Mouse (Mus musculus) CD4-positive, CD25-positive, alpha-beta regulatory T cell, adult 4 months (primary cell): ENCODE results near the gene Dhx29. TPM values are rescaled to one million over a fixed set of nuclear protein-coding genes. Genes with fewer than 3 reads are reported as not detected.

ENCODE experiments used
- ATAC-seq: one replicate; pipeline ENCODE4 v1.8.0; 2017
- polyA plus RNA-seq, 2 experiments: library from polyadenylated mRNA; unstranded; fragments of 100-300 nt; shearing (Covaris generic); gene quantifications; one replicate each; pipeline ENCODE4 v1.2.1; 2017

The Dhx29 gene
- polyA plus RNA-seq, 2 experiments from 2014 or later = 10.7 to 14.2 TPM

DNA sequence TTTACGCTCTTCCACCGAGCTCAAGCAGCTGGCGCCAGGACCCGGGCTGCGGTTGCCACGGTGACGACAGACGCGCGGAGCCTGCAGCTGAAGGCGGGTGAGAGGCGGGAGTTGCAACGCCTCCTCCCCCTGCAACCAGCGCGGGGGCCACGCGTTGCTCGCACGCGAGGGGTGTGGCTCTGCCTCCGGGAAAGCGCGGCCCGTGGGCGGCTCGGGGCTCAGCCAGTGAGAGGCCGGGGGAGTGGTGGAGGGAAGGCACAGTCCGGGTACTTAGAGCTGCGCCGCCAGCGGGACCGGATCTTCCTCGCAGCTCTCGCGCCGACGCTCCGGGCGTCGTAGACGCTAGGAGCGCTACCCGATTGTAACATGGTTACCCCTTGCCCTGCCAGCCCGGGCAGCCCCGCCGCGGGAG lies 60.3 kb downstream of the Dhx29 start, which contains the start of gene Ccno:
TSS of gene Ccno (plus strand) at position 271 of the 412 bp plus-strand sequence.
- peak; percentile 94 for ATAC-seq

DNA sequence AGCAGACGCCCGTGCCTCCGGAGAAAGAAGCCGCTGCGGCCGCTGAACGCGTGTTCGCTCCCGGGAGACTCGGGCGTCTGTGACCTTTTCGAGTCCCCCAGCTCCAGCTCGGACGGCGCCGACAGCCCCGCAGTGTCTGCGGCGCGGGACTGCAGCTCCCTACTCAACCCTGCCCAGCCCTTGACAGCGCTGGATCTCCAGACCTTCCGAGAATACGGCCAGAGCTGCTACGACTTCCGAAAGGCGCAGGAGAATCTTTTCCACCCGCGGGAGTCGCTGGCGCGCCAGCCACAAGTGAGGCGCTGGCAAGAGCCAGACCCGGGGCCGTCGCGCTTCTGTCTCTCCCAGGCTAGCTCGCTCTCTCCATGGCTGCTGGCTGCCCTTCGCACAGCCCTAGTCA lies 60.7 kb downstream of the Dhx29 start:
- peak; percentile 8 for ATAC-seq

DNA sequence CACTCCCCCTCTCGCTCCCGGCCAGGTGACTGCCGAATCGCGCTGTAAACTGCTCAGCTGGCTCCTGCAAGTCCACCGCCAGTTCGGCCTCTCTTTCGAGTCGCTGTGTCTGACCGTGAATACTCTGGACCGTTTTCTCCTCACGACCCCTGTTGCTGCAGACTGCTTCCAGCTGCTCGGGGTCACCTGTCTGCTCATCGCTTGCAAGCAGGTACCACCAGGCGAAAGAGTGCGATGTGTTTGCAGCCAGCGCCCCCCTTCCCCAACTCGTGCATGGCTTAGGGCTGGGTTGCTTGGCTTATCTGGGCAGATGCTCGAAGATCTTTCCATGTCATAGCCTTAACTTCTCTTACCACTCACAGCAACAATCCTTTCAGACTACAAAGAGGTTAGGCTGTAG lies 61.6 kb downstream of the Dhx29 start:
- ATAC-seq = no peak

DNA sequence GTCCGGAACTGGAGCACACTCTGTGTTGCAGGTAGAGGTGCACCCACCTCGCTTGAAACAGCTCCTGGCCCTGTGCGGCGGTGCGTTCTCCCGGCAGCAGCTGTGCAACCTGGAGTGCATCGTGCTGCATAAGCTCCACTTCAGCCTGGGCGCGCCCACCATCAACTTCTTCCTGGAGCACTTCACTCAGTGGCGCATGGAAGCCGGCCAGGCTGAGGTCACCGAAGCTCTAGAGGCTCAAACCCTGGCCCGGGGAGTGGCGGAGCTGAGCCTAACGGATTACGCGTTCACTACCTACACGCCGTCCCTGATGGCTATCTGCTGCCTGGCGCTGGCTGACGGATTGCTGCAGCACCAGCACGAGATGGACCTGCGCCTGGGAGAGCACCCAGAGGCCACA lies 62.3 kb downstream of the Dhx29 start:
- ATAC-seq = no peak

DNA sequence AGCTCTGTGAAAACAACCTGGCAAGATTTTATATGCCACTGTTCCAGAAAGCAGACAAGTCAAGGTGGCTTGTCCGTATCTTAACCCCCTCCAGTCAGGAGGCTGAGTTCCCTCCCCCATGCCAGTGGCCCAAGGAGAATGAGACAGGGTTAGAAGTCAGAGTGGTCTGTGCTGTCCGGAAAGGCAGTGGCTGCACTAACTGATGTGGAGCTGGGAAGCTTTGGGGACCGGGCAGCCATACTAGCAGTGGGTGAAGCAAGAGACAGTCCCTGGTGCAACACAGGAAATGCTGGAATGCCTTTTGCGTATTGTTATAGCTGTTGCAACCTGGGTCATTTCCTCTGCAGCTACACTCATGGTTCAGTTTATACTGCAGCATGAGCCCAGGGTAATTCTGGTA lies 63.1 kb downstream of the Dhx29 start:
- no peak for ATAC-seq

DNA sequence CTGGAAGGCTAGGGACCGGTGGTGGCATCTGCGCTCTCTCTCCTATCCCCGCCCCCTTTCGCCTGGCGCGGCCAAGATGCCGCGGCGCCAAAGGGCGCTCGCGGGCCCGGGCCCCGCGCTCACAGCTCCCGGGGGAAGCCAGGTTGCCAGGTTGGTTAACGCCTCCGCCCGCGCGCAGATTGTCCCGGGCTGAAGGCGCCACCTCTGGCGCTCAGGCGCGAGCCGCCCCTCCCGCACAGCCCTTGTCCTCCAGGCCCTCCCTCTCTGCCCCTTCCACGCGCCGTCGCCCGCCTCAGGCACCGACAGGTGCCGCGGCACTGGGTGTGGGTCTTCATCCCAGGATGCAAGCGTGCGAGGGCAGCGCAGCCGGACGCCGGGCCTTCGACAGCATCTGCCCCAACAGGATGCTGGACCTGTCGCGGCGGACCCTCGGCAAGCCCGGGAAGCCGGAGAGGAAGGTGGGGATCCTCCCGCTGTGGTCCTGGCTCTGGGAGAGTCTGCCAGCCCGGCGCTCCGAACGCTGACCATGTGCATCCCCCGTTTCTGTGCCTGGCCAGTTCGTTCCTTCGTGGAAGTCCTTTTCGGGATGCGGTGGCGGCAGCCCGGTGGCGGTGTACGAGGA lies 66.4 kb downstream of the Dhx29 start, which contains the start of gene Mcidas:
TSS of gene Mcidas (plus strand) at position 315 of the 622 bp plus-strand sequence.
- ATAC-seq = peak; percentile 21

DNA sequence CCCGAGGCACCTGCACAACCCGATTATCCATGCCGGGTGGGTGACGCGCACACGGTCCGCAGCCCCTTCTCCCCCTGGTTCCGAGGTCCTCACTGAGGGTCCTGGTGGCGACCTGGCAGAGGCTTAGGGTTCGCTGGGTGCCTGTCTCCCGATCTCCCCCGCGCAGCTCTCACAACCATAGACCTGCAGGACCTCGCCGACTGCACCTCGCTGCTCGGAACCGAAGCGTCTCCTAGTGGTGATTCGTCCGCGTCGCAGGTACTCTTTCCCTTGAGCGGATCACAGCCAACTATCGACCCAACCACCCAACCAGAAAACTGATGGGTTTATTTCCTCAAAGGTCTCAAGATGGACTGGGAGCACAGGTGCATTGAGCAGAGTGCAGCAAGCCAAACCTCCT lies 66.9 kb downstream of the Dhx29 start:
- ATAC-seq = peak; percentile 84

DNA sequence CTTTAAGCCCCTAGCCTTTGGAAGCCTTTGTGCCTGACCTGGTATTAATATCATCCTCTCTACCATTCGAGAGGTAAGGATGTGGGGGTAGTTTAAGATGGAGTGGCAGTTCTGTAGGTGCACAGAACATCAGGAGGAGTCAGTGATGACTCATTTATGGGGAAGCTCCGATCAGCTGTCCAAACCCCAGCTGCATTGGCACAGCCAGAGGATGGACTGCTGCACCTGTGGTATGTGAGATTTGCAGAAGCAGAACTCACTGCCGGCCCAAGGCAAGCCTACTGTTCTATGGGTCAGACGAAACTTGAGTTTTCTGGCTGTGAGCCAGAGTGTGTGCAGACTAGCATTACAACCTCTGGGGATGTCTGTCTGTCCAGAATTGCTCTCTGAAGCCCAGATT lies 69.2 kb downstream of the Dhx29 start:
- no peak for ATAC-seq

DNA sequence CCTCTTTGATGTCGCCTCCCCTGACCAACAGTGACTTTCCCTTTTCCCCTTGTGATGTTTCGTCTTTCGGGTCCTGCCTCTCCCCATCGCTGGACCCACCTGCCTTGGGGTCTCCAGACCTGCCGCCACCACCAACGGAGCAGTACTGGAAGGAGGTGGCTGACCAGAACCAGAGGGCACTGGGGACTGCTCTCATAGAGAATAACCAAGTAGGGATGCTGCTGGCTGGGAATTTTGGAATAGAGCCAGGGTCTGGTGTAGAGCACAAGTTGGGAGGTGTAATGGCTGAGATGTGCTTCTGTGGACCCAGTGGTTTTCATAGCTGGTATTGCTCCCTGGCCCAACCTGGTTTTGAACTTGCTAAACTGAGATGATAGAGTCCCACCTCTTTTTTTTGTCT lies 70.1 kb downstream of the Dhx29 start:
- no peak for ATAC-seq

DNA sequence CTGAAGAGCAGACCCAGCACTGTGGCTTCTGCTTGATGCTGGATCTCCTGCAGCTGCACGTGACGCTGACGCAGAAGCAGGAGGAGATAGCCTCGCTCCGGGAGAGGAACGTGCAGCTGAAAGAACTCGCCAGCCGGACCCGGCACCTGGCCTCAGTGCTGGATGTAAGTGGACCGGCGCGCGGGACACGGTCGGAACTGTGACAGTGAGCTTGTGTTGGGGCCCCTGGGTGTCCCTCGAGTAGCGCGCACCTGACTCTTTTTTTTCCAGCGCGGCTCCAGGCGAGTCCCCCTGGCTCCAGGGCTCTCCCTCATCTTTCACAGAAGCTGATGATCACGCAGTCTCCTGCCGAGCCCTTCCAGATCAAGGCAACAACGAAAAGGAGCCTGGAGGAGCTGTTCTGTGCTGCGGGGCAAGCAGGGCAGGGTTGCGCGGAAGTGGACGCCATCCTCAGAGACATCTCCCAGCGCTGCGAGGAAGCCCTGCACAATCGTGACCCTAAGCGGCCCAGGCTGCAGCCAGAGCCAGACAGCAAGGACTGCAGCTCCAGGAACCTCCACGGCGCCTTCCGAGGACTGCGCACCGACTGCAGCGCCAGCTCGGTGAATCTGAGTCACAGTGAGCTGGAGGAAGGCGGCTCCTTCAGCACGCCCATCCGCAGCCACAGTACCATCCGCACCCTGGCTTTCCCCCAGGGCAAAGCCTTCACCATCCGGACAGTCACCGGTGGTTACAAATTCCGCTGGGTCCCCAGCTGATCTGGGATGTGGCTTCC lies 71.4 kb downstream of the Dhx29 start:
- ATAC-seq = peak; percentile 62

DNA sequence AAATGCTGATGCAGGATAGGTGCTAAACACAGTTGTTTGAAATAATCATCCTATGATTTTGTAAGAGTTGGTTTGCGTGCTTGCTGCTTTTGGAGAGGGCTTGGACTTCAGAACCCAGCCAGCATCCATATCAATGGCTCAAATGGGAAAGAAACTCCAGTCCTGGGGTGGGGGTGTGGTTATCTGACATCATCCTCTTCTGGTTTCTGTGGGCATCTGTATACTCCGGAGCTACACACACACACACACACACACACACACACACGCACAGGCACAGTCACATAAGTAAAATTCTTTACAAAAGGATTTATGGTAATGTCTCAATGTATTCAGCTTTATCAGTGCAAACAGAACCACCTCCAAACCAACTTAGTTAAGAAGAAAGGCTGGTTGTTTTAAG lies 72.8 kb downstream of the Dhx29 start:
- ATAC-seq = no peak

DNA sequence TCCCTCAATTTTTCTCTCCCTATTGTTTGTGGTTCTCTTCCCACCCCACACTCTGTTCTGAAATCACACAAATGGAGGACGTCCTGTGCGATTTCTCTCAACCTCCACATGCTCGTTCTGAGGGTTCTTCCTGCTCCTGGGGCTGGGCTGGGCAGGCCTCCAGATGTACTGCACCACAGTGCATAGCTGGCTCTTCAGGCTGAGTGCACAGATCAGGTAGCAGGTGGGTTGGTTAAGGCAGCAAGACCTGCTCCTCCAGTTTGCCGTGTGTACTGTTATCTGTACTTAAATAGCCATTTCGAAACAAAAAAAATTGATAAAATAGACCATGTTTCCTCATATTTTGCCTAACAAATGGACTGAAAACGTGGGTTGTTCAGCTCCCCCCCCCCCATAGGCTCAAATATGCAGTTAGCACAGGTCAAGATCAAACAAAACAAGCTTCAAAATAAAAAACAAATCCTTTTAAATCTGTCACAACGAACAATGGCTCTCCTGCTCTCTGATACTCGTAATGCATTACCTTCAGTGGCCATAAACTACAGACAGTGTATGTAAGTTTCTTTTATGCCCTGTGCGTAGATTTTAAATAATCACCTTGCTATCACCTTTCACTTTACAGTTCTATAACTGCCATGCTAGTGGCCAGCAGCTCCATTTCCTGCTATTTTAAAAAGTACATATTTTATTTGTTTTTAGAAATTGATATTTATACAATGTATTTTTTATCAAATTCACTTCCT lies 73.5 kb downstream of the Dhx29 start:
- ATAC-seq = no peak

DNA sequence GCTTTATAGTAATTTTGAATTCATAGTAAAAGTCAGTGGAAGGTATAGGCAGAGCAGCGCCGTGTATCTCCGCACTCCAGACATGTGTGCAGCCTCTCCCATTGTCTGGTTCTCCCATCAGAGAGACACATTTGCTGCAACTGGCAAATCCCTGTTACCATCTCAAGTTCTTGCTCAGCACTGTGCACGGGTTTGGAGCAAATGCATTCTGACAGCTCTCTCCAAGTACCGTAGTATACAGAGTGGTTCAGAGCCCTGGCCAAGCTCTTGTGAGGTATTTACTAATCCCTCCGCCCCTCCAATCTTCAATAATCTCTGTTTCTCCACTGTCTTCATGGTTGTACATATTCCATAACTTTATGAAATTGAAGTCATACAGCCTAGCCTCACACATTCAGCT lies 85.4 kb downstream of the Dhx29 start:
- peak; percentile 2 for ATAC-seq

DNA sequence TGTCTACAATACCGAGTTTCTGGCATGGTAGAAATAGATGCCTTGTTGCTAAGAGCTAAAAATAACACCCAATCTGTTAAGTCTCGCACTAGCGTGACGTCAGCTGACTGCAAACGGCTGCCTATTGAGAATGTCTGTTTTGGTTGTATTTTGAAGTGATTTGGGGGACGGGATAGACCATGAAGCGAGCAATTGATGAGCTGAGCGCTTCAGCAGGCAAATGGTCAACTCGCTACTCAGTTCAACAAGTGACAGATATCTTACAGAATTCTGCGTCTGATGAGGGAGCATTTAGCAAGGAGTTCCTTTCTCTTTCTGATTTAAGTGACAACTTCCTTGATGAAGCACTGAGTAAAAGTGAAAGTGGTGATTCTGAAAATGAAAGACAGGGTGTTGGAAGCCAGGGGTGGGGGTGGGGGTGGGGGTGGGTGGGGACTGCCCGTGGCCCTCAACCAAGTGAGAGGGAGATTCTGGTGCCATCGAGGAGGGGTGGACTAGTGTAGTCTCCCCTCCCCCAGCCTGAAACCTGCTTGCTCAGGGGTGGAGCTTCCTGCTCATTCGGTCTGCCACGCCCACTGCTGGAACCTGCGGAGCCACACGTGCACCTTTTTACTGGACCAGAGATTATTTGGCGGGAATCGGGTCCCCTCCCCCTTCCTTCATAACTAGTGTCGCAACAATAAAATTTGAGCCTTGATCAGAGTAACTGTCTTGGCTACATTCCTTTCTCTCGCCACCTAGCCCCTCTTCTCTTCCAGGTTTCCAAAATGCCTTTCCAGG lies 86.1 kb downstream of the Dhx29 start:
- ATAC-seq = peak; percentile 95

Other genes with a start within 250 kb of the Dhx29 start
- gene Plpp1, start 126.7 kb upstream of the Dhx29 start, polyA plus RNA-seq = 1 to 10 TPM; 3.7 to 4.2 TPM
- gene Mtrex, start 56 bp upstream of the Dhx29 start, polyA plus RNA-seq = 10 to 100 TPM; 61.6 to 74.8 TPM
- not detected for gene Ccno, start 60.3 kb downstream of the Dhx29 start, polyA plus RNA-seq
- gene Mcidas, start 66.4 kb downstream of the Dhx29 start, polyA plus RNA-seq = under 1 TPM in 1 of 2 experiments, not detected in 1; 0.13 TPM
- gene Cdc20b, start 107.7 kb downstream of the Dhx29 start, polyA plus RNA-seq = not detected
- gene Gpx8, start 119.0 kb downstream of the Dhx29 start, polyA plus RNA-seq = not detected
- 1 to 10 TPM; 4.9 to 5.0 TPM for gene Gzma, start 173.5 kb downstream of the Dhx29 start, polyA plus RNA-seq